Mouse (Mus musculus): ENCODE measurements around the gene Necab2. TPM values are rescaled to one million over a fixed set of nuclear protein-coding genes. Genes with fewer than 3 reads are reported as not detected.
A peak's percentile ranks its signal among the peaks of the same experiment; 100 is the strongest.

Necab2 gene
- polyA plus RNA-seq, 1 experiment from 2014 or later, result 9.2 TPM

DNA sequence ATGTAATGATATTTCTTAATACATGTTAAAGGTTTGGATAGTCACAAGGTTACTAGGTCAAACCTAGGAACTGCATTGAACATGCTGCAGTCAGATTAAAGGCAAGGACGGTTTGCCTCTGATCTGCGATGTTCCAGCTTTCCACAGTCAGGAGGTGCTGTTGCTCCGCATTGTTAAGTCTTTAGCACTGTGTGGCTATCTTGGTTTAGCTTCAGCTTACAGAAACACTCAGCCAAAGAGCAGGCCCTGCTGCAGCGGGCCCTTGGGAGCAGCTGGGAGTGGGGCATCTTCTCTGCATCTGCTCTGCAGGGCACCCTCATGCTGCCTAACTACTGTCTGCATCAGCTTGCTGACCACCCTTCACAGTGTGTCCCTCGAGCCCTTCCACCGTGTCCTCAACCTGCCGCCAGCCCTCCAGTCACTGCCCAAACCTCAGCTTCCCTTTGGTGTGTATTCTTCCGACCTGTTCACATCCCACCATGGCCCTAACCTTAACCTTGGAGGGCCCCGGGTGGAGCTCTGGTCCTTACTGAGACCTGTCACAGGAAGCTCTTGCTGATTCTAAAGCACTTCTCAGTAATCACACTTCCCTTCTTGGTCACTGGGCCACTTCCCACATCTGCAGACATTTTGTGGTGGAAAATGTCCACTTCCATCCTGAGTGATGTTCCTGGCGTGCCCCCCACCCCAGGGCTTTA, 34.3 kb upstream of the Necab2 start:
- no peak for ATAC-seq (replicated peaks; ENCODE audit: insufficient number of reproducible peaks, low FRiP score, low TSS enrichment, low read depth)
- Histone ChIP-seq H3K4me1 (ENCODE audit: control insufficient read depth, insufficient read depth, low read length) (no peaks in the 10 kb centered on the region), H3K36me3 (replicated peaks; ENCODE audit: control insufficient read depth, insufficient read depth, low read depth, low read length) (no peaks in the 10 kb centered on the region; the same call in 1 of the 2 replicates), H3K27me3 (ENCODE audit: control insufficient read depth, insufficient read depth, low read length) (no peaks in the 10 kb centered on the region), H3K9me3 (replicated peaks; ENCODE audit: control insufficient read depth, low read length) (no peaks in the 10 kb centered on the region), H3K4me3 (ENCODE audit: low read depth, low read length) (no peak overlapping the region), H3K4me2 (ENCODE audit: low read depth, low read length) (no peak overlapping the region), H3K9ac (replicated peaks; ENCODE audit: low read length) (no peak overlapping the region), H3K27ac (replicated peaks; ENCODE audit: low read depth, low read length) (no peak overlapping the region)
- WGBS, result 55% methylated on average over 10 of the region's 10 CpGs
- no peak for DNase-seq (ENCODE audit: low spot score)

DNA sequence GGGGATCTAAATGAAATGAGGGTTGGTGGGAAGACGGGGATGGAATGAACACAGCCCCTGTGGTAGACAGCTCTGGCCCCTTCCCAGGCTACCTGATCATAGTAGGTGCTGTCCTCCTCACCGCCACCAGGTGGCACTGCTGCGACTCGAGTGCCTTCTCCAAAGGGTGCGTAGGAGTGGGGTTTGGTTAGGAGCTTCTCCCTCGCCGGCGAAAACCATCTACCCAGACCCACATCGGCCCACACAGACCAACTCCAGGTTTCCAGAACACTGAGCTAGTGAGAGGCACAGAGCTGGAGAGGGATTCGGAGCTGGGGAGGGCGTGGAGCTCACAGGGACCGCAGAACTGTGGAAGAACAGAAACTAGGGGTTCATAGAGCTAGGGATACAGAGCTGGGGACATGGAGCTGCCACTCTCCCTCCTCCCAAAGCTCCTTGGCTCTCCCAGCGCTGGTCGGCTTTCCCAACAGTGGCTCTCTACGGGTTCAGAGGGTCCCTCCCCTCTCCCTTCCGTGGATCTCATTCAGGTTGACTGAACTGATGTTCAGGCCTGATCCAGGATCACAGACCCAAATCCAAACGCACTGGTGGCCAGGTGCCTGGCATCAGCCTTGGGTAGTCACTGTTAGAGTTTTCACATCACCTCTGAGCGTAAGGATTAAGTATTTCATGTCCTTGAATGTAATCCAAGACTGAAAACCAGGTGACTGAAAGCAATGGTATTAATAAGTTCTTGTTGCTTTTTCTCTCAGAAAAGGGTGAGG, 33.6 kb upstream of the Necab2 start:
- DNase-seq (ENCODE audit: low spot score), result peak; percentile 89
- H3K27ac ChIP-seq (replicated peaks; ENCODE audit: low read depth, low read length), result no peak overlapping the region
- H3K27me3 ChIP-seq (ENCODE audit: control insufficient read depth, insufficient read depth, low read length), result no peaks in the 10 kb centered on the region
- no peaks in the 10 kb centered on the region for H3K9me3 ChIP-seq (replicated peaks; ENCODE audit: control insufficient read depth, low read length)
- H3K9ac ChIP-seq (replicated peaks; ENCODE audit: low read length), result peak overlapping the region; percentile 53
- peak; percentile 58 for ATAC-seq (replicated peaks; ENCODE audit: insufficient number of reproducible peaks, low FRiP score, low TSS enrichment, low read depth)
- no peaks in the 10 kb centered on the region; the same call in 1 of the 2 replicates for H3K36me3 ChIP-seq (replicated peaks; ENCODE audit: control insufficient read depth, insufficient read depth, low read depth, low read length)
- no peaks in the 10 kb centered on the region for H3K4me1 ChIP-seq (ENCODE audit: control insufficient read depth, insufficient read depth, low read length)
- 12% methylated on average over 18 of the region's 18 CpGs for WGBS
- peak overlapping the region; percentile 43 for H3K4me2 ChIP-seq (ENCODE audit: low read depth, low read length)
- no peak overlapping the region for H3K4me3 ChIP-seq (ENCODE audit: low read depth, low read length)

DNA sequence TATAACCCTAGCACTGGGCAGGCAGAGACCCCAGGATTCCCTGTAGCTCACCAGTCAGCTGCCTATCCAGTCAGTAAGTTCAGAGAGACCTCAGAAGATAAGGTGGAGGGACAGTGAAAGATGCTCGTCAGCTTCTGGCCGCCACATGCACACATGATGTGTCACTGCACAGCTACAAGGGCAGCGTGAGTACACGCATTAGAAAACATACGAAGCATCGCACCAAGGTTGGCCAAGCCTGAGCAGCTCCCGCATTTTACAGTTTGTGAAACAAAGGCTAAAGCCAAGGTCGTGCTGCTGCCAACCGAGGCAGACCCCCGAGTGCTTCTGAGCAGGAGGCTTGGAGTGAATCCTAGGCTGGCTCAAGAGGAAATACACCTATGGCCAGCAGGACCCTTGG, 32.9 kb upstream of the Necab2 start:
- Histone ChIP-seq H3K9me3 (replicated peaks; ENCODE audit: control insufficient read depth, low read length) (no peaks in the 10 kb centered on the region), H3K27ac (replicated peaks; ENCODE audit: low read depth, low read length) (no peak overlapping the region), H3K4me3 (ENCODE audit: low read depth, low read length) (no peak overlapping the region), H3K4me2 (ENCODE audit: low read depth, low read length) (no peak overlapping the region), H3K9ac (replicated peaks; ENCODE audit: low read length) (no peak overlapping the region), H3K4me1 (ENCODE audit: control insufficient read depth, insufficient read depth, low read length) (no peaks in the 10 kb centered on the region), H3K36me3 (replicated peaks; ENCODE audit: control insufficient read depth, insufficient read depth, low read depth, low read length) (no peaks in the 10 kb centered on the region; the same call in 1 of the 2 replicates), H3K27me3 (ENCODE audit: control insufficient read depth, insufficient read depth, low read length) (no peaks in the 10 kb centered on the region)
- DNase-seq (ENCODE audit: low spot score) (no peak), ATAC-seq (replicated peaks; ENCODE audit: insufficient number of reproducible peaks, low FRiP score, low TSS enrichment, low read depth) (no peak)
- WGBS, result 83% methylated on average over 10 of the region's 10 CpGs

GRCm38 (mm10) chr8:119420318-119420717, 26.2 kb upstream of the Necab2 start:
- ATAC-seq (replicated peaks; ENCODE audit: insufficient number of reproducible peaks, low FRiP score, low TSS enrichment, low read depth), result no peak
- WGBS, result 62% methylated on average over 7 of the region's 7 CpGs
- 0 out of 2 replicates have a peak, but pooled peaks cover 3% of the 10 kb centered on the region for H3K4me1 ChIP-seq (ENCODE audit: control insufficient read depth, insufficient read depth, low read length)

GRCm38 (mm10) chr8:119421603-119422122, 24.9 kb upstream of the Necab2 start:
- H3K9me3 ChIP-seq (replicated peaks; ENCODE audit: control insufficient read depth, low read length), result no peaks in the 10 kb centered on the region
- H3K9ac ChIP-seq (replicated peaks; ENCODE audit: low read length), result no peak overlapping the region
- WGBS, result 48% methylated on average over 9 of the region's 9 CpGs
- ATAC-seq (replicated peaks; ENCODE audit: insufficient number of reproducible peaks, low FRiP score, low TSS enrichment, low read depth) (no peak), DNase-seq (ENCODE audit: low spot score) (no peak)
- no peaks in the 10 kb centered on the region for H3K36me3 ChIP-seq (replicated peaks; ENCODE audit: control insufficient read depth, insufficient read depth, low read depth, low read length)
- H3K4me2 ChIP-seq (ENCODE audit: low read depth, low read length), result no peak overlapping the region
- H3K4me1 ChIP-seq (ENCODE audit: control insufficient read depth, insufficient read depth, low read length), result 0 out of 2 replicates have a peak, but pooled peaks cover 3% of the 10 kb centered on the region
- no peaks in the 10 kb centered on the region for H3K27me3 ChIP-seq (ENCODE audit: control insufficient read depth, insufficient read depth, low read length)
- H3K4me3 ChIP-seq (ENCODE audit: low read depth, low read length), result no peak overlapping the region
- no peak overlapping the region for H3K27ac ChIP-seq (replicated peaks; ENCODE audit: low read depth, low read length)

More at GRCm38 (mm10) chr8:119420318-119420717, 26.2 kb upstream of the Necab2 start:
- Histone ChIP-seq H3K27ac (replicated peaks; ENCODE audit: low read depth, low read length) (no peak overlapping the region), H3K9me3 (replicated peaks; ENCODE audit: control insufficient read depth, low read length) (no peaks in the 10 kb centered on the region), H3K4me3 (ENCODE audit: low read depth, low read length) (no peak overlapping the region), H3K9ac (replicated peaks; ENCODE audit: low read length) (no peak overlapping the region), H3K4me2 (ENCODE audit: low read depth, low read length) (no peak overlapping the region), H3K36me3 (replicated peaks; ENCODE audit: control insufficient read depth, insufficient read depth, low read depth, low read length) (no peaks in the 10 kb centered on the region), H3K27me3 (ENCODE audit: control insufficient read depth, insufficient read depth, low read length) (no peaks in the 10 kb centered on the region)
- no peak for DNase-seq (ENCODE audit: low spot score)

DNA sequence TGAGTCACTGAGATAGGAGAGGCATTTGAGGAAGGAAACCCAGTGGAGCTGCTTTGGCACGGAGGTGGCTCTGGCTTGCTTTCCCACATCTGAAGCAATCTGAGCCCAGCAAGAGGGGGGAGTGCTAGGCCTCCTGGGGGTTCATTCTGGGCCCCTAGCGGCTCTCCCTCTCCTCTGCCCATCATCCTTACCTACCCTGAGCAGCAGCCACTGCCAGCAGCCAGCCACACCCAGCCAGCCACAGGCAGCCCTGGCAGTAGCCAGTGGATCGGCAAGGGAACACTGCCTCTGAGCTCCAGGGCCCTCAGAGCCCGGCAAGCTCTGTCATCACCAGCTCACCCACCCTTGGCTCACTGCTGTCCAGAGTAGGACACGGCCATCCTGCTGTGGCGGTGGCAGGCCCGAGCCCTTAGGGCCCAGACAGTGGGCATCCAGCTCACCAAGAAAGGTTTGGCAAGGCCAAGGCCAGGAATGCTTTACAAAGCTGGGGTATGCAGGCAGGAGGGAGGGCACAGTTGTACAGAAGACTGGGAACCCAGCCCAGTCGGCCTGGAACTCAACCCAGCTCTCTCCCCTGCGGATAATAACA, 24.3 kb upstream of the Necab2 start:
- ATAC-seq (replicated peaks; ENCODE audit: insufficient number of reproducible peaks, low FRiP score, low TSS enrichment, low read depth), result no peak
- Histone ChIP-seq H3K4me3 (ENCODE audit: low read depth, low read length) (no peak overlapping the region), H3K27ac (replicated peaks; ENCODE audit: low read depth, low read length) (no peak overlapping the region), H3K4me1 (ENCODE audit: control insufficient read depth, insufficient read depth, low read length) (0 out of 2 replicates have a peak, but pooled peaks cover 3% of the 10 kb centered on the region), H3K36me3 (replicated peaks; ENCODE audit: control insufficient read depth, insufficient read depth, low read depth, low read length) (no peaks in the 10 kb centered on the region), H3K4me2 (ENCODE audit: low read depth, low read length) (no peak overlapping the region), H3K9ac (replicated peaks; ENCODE audit: low read length) (no peak overlapping the region), H3K27me3 (ENCODE audit: control insufficient read depth, insufficient read depth, low read length) (no peaks in the 10 kb centered on the region), H3K9me3 (replicated peaks; ENCODE audit: control insufficient read depth, low read length) (no peaks in the 10 kb centered on the region)
- 64% methylated on average over 9 of the region's 9 CpGs for WGBS
- no peak for DNase-seq (ENCODE audit: low spot score)

DNA sequence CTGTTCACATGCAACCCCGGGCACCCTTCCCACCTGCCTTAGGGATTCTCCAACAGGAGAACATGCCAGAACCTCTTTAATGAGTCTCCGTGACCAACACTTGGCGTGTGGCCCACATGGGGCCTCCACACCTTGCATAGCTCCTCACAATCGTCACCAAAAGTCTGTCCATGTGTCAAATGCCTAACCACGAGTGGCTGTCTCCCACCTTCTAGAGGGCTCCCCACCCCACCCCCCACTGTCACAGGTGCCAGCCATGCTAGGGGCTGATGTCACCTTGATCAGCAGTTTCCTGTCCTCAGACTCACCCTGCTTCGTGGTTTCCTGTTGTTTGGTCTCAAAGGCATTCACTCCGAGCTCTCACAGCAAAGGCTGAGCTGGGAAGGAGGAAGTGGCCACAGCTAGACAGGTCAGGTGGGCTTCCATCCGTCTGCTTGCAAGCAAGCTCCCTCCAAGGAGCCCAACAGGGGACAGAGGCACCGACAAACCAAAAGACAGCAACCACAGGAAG, 22.8 kb upstream of the Necab2 start:
- H3K9me3 ChIP-seq (replicated peaks; ENCODE audit: control insufficient read depth, low read length), result no peaks in the 10 kb centered on the region
- H3K9ac ChIP-seq (replicated peaks; ENCODE audit: low read length), result no peak overlapping the region
- no peaks in the 10 kb centered on the region for H3K27me3 ChIP-seq (ENCODE audit: control insufficient read depth, insufficient read depth, low read length)
- no peak for ATAC-seq (replicated peaks; ENCODE audit: insufficient number of reproducible peaks, low FRiP score, low TSS enrichment, low read depth)
- 0 out of 2 replicates have a peak, but pooled peaks cover 3% of the 10 kb centered on the region for H3K4me1 ChIP-seq (ENCODE audit: control insufficient read depth, insufficient read depth, low read length)
- no peak overlapping the region for H3K27ac ChIP-seq (replicated peaks; ENCODE audit: low read depth, low read length)
- no peak overlapping the region for H3K4me3 ChIP-seq (ENCODE audit: low read depth, low read length)
- no peak for DNase-seq (ENCODE audit: low spot score)
- H3K36me3 ChIP-seq (replicated peaks; ENCODE audit: control insufficient read depth, insufficient read depth, low read depth, low read length), result no peaks in the 10 kb centered on the region
- WGBS, result 63% methylated on average over 9 of the region's 9 CpGs
- H3K4me2 ChIP-seq (ENCODE audit: low read depth, low read length), result no peak overlapping the region
